Mouse (Mus musculus) embryonic facial prominence, embryonic 14.5 days (tissue): ENCODE data around the gene Htra2. TPM values are rescaled to one million over a fixed set of nuclear protein-coding genes. Genes with fewer than 3 reads are reported as not detected.

Experiments used
- ATAC-seq: fragments of 200-750 bp; cut with Nextera tagmentation; 2 replicates; pipeline ENCODE4 v1.8.0; 2017; ENCODE audit warnings: low read depth, moderate number of reproducible peaks, moderate TSS enrichment
- DNase-seq: peaks from one replicate; pipeline ENCODE4 v3.0.0-alpha.2; 2015; ENCODE audit warnings: low spot score
- H3K27ac ChIP-seq: fragments of 300-500 bp; sonication (generic); replicated peaks from 2 replicates; pipeline ENCODE4 v1.5.1; 2014; ENCODE audit warnings: low read depth, mild to moderate bottlenecking, low read length, moderate library complexity
- H3K27me3 ChIP-seq: fragments of 300-500 bp; sonication (generic); replicated peaks from 2 replicates; pipeline ENCODE4 v1.6.1; 2014; ENCODE audit warnings: low read length; ENCODE audit not compliant: control insufficient read depth, insufficient read depth
- H3K36me3 ChIP-seq: fragments of 300-500 bp; sonication (generic); 2 replicates; pipeline ENCODE4 v1.6.1; 2014; ENCODE audit warnings: low read length, mixed read lengths; ENCODE audit not compliant: control insufficient read depth, insufficient read depth
- H3K4me1 ChIP-seq: fragments of 300-500 bp; sonication (generic); 2 replicates; pipeline ENCODE4 v1.6.1; 2014; ENCODE audit warnings: antibody characterized with exemption, low read length; ENCODE audit not compliant: control insufficient read depth, insufficient read depth
- H3K4me2 ChIP-seq: fragments of 300-500 bp; sonication (generic); 2 replicates; pipeline ENCODE4 v1.6.1; 2014; ENCODE audit warnings: low read depth, mild to moderate bottlenecking, low read length, moderate library complexity, mixed read lengths
- H3K4me3 ChIP-seq: fragments of 300-500 bp; sonication (generic); 2 replicates; pipeline ENCODE4 v1.5.1; 2014; ENCODE audit warnings: low read depth, mild to moderate bottlenecking, low read length
- H3K9ac ChIP-seq: fragments of 300-500 bp; sonication (generic); 2 replicates; pipeline ENCODE4 v1.6.1; 2014; ENCODE audit warnings: low read depth, mild to moderate bottlenecking, low read length, moderate library complexity, mixed read lengths
- H3K9me3 ChIP-seq: fragments of 300-500 bp; sonication (generic); 2 replicates; pipeline ENCODE4 v1.6.1; 2016; ENCODE audit warnings: low read length; ENCODE audit not compliant: control insufficient read depth
- WGBS: fragments of 180-500 bp; shearing (Covaris S2); extraction: QIAGEN DNeasy Blood & Tissue Kit; methylation state at CpG from one replicate; pipeline ENCODE4 v1.1.7; 2014; 5-methylcytosine and 5-hydroxymethylcytosine counted together
- polyA plus RNA-seq: library from polyadenylated mRNA; unstranded; fragments of >200 nt; fragmentation: Nextera tagmentation; extraction: Ambion mirVana; gene quantifications from 2 replicates; pipeline ENCODE4 v1.2.1, GENCODE M21; 2014

Htra2 gene
- polyA plus RNA-seq, result 43.0 and 46.3 TPM in 2 replicates

DNA sequence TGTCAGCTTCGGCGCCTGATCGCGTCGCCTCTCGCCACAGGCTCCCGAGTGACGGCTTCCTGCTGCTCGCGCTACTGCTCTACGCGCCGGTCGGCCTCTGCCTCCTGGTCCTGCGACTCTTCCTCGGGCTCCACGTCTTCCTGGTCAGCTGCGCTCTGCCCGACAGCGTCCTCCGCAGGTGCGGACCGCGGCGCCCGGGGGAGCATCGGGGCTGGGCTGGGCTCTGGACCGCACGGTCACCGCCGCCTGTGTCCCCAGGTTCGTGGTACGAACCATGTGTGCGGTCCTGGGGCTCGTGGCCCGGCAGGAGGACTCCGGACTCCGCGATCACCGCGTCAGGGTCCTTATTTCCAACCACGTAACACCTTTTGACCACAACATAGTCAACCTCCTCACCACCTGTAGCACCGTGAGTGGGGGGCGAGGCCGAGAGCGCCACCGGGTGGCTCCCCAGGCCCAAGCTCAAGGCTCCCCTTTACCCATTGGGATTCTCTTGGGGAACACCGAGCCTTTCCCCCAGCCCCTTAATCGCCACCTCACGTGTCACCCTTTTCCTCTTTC, at the start of gene Htra2:
Gene Htra2 (minus strand): TSS at position 403 of the 561 bp plus-strand sequence.
- peak within 1 kb of the TSS; percentile 92 for H3K9ac ChIP-seq
- WGBS, result under 1% methylated on average over 34 of the region's 50 CpGs
- peak; percentile 16 for ATAC-seq
- no peak for DNase-seq
- H3K36me3 ChIP-seq, result peaks cover 36% of the 10 kb centered on the region
- H3K27ac ChIP-seq, result peak within 1 kb of the TSS; percentile 87
- peak within 1 kb of the TSS; percentile 82 for H3K4me2 ChIP-seq
- no peaks in the 10 kb centered on the region for H3K9me3 ChIP-seq
- H3K4me1 ChIP-seq, result peaks cover 17% of the 10 kb centered on the region
- no peaks in the 10 kb centered on the region for H3K27me3 ChIP-seq
- H3K4me3 ChIP-seq, result peak within 1 kb of the TSS; percentile 94

DNA sequence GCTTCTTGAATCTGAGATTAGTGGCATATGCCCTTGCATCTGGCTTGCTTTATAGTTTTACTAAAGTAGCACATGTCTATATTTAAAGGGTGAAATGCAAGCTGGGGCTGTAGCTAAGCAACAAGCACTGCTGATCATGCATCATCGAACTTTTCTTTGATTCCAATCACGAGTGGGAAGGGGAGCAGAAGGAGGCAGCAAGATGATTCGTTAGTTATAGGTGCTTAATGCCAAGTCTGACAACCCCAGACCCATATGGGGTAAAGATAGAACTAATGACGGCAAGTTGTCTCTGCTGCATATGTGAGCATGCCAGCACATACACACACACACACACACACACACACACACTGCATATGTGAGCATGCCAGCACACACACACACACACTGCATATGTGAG, 49.1 kb upstream of the Htra2 start:
- 0 out of 2 replicates have a peak, but pooled peaks cover 3% of the 10 kb centered on the region for H3K36me3 ChIP-seq
- H3K9ac ChIP-seq, result no peak overlapping the region
- no peak overlapping the region for H3K4me3 ChIP-seq
- no peak overlapping the region for H3K4me2 ChIP-seq
- H3K27ac ChIP-seq, result no peak overlapping the region
- WGBS, result 67% methylated on average over 4 of the region's 4 CpGs
- 0 out of 2 replicates have a peak, but pooled peaks cover 5% of the 10 kb centered on the region for H3K27me3 ChIP-seq
- peaks cover 12% of the 10 kb centered on the region for H3K4me1 ChIP-seq
- DNase-seq (no peak), ATAC-seq (no peak)
- H3K9me3 ChIP-seq, result no peaks in the 10 kb centered on the region

DNA sequence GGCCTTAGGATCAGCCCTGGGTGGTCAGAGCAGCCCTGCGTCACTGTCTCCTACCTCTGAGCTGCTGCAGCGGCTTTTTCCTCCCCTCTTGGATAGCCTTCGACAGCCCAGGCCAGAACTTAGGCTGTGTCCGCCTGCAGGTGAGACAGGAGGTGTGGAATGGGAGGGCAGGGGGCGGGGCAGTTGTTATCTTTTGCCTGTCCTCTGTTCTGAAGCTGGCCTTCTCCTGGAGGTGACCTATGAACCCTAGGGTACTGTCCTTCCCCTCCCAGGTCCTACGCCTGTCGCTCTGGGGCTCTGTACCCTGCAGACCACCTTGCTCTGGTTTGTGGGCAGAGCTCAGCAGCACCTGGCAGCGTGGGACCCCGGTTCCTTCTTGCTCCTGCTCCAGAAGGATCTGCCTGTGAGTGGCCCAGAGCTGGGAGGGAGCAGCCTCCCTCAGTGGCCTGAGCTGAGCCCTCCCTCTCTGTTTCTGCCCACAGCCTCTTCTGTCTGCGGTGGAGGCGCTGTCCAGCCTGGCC, 48.1 kb upstream of the Htra2 start:
- 0 out of 2 replicates have a peak, but pooled peaks cover 5% of the 10 kb centered on the region for H3K27me3 ChIP-seq
- ATAC-seq (no peak), DNase-seq (no peak)
- H3K27ac ChIP-seq, result no peak overlapping the region
- H3K4me1 ChIP-seq, result peaks cover 9% of the 10 kb centered on the region
- H3K9me3 ChIP-seq, result no peaks in the 10 kb centered on the region
- peak overlapping the region; percentile 97 for H3K4me2 ChIP-seq
- H3K9ac ChIP-seq, result peak overlapping the region; percentile 73
- H3K4me3 ChIP-seq, result no peak overlapping the region
- WGBS, result 52% methylated on average over 11 of the region's 11 CpGs
- 0 out of 2 replicates have a peak, but pooled peaks cover 3% of the 10 kb centered on the region for H3K36me3 ChIP-seq

DNA sequence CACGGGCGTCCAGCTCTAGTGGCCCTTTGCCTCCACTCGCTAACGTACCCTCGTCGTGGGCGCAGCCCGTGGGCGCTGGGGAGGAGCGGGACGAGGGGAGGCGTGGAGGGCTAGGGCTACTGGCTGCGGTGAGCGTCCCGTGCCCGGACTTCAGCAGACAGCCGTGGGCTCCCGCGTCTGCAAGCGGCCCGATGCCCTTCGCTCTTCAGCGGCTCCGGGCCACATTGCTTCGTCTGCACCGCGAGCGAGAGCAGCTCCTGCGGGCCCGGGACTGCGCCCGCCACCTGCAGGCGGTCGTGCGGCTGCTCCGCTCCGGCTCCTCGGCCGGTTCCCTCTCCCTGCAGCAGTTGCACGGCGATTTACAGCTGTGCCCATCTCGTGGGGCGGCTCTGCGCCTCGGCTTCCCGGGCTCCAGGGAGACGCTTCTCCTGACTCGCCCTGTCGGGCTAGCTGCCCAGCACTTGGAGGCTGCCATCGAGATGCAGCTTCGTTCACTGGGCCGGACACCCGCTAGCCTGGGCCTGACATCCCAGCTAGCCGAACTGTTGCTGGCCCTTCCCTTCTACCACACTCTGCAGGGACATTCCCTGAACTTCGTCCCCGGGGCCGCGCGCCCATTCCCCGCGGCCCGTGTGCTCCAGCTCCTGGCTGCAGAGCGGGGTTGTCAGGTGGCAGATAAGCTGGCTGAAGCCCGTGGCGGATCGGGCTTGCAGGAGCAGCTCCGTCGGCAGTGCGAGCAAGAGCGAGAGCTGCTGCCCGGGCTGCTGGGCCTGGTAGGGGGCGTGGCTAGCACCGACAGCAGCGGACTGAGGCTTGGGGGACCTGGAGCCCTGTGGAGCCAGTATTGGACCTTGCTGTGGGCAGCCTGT, 46.8 kb upstream of the Htra2 start:
- 0 out of 2 replicates have a peak, but pooled peaks cover 5% of the 10 kb centered on the region for H3K27me3 ChIP-seq
- peak overlapping the region; percentile 73 for H3K4me3 ChIP-seq
- H3K4me2 ChIP-seq, result peak overlapping the region; percentile 97
- H3K27ac ChIP-seq, result peak overlapping the region; percentile 74
- peaks cover 5% of the 10 kb centered on the region; the same call in 1 of the 2 replicates for H3K4me1 ChIP-seq
- DNase-seq, result peak; percentile 79
- H3K9ac ChIP-seq, result peak overlapping the region; percentile 73
- WGBS, result under 1% methylated on average over 58 of the region's 74 CpGs
- ATAC-seq, result peak; percentile 82
- no peaks in the 10 kb centered on the region for H3K9me3 ChIP-seq
- 0 out of 2 replicates have a peak, but pooled peaks cover 3% of the 10 kb centered on the region for H3K36me3 ChIP-seq

DNA sequence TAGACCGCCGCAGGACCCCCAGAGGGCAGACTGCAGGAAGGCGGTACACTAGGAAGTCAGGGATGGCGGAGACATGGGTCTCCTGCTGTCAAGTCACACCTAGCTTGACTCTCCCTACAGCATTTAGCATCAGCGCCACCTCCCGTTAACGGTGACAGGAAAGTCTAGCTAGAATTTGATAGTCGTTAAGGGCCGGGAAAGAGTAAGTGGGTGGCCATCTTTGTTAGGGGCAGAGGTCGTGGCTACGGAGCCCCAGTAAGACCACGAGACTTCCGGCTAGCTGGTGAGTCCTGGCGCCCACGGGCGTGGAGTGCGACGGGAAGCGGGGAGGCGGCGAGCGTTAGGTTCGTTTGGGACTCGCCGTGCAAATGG, 46.2 kb upstream of the Htra2 start, which contains the start of the genes Ccdc142 and Gm42688:
Gene Ccdc142 (plus strand): TSS at position 286 of the 372 bp plus-strand sequence.
Gene Gm42688 (plus strand): TSS at position 302 of the 372 bp plus-strand sequence.
- Histone ChIP-seq H3K9me3 (no peaks in the 10 kb centered on the region), H3K4me2 (peak within 1 kb of the TSS; percentile 97), H3K27me3 (0 out of 2 replicates have a peak, but pooled peaks cover 5% of the 10 kb centered on the region), H3K27ac (peak within 1 kb of the TSS; percentile 74), H3K9ac (peak within 1 kb of the TSS; percentile 73), H3K36me3 (0 out of 2 replicates have a peak, but pooled peaks cover 3% of the 10 kb centered on the region), H3K4me1 (peaks cover 5% of the 10 kb centered on the region; the same call in 1 of the 2 replicates), H3K4me3 (peak within 1 kb of the TSS; percentile 73)
- 2% methylated on average over 11 of the region's 25 CpGs for WGBS
- ATAC-seq (peak; percentile 89), DNase-seq (peak; percentile 94)

DNA sequence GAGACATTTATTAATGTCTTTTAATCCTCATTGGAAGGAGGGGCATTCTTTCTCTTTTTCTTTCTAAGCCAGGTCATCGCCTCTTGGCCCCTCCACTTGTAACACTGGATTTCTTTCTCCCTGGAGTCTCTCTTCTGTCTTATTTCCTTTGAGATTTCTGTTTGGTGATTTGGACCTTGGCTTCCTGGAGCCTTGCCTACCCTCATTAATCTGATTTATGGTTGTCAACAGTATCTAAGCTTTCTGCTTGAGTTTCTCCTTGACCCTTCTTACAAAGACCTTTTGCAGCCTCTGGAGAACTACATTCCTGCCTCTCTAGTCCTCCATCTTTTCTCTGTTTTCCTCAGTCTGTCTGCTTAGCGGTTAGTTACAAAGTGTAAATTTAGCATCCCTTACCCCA, 43.3 kb upstream of the Htra2 start:
- no peaks in the 10 kb centered on the region for H3K36me3 ChIP-seq
- peaks cover 5% of the 10 kb centered on the region; the same call in 1 of the 2 replicates for H3K4me1 ChIP-seq
- 0 out of 2 replicates have a peak, but pooled peaks cover 5% of the 10 kb centered on the region for H3K27me3 ChIP-seq
- 63% methylated on average over 2 of the region's 2 CpGs for WGBS
- no peak overlapping the region for H3K4me3 ChIP-seq
- ATAC-seq (no peak), DNase-seq (no peak)
- no peak overlapping the region for H3K4me2 ChIP-seq
- H3K27ac ChIP-seq, result no peak overlapping the region
- H3K9me3 ChIP-seq, result peaks cover 4% of the 10 kb centered on the region; the same call in 1 of the 2 replicates
- no peak overlapping the region for H3K9ac ChIP-seq

DNA sequence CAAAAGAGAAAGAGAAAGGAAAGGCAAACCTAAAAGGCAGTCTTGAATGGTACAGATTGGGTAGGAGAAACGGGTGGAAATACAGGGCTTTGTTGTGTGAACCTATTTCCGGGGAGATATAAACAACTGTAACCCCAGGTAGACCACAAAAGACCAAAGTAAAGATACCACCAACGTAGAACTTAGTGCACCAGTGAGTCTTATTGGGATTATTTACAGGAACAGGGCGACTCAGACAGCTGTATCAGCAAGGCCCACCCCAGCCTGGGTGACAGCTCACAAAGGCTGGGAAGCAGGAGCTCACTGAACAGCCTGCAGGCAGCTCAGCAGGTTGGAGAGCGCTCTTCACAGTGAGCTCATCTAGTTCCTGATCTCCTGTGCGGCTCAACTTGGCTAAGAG, 40.9 kb upstream of the Htra2 start:
- no peak overlapping the region for H3K9ac ChIP-seq
- DNase-seq, result no peak
- H3K4me2 ChIP-seq, result no peak overlapping the region
- no peak overlapping the region for H3K27ac ChIP-seq
- no peak overlapping the region for H3K4me3 ChIP-seq
- ATAC-seq, result no peak
- no peaks in the 10 kb centered on the region for H3K36me3 ChIP-seq
- H3K27me3 ChIP-seq, result 0 out of 2 replicates have a peak, but pooled peaks cover 5% of the 10 kb centered on the region
- H3K9me3 ChIP-seq, result peaks cover 4% of the 10 kb centered on the region; the same call in 1 of the 2 replicates
- WGBS, result 41% methylated on average over 6 of the region's 6 CpGs
- H3K4me1 ChIP-seq, result no peaks in the 10 kb centered on the region

DNA sequence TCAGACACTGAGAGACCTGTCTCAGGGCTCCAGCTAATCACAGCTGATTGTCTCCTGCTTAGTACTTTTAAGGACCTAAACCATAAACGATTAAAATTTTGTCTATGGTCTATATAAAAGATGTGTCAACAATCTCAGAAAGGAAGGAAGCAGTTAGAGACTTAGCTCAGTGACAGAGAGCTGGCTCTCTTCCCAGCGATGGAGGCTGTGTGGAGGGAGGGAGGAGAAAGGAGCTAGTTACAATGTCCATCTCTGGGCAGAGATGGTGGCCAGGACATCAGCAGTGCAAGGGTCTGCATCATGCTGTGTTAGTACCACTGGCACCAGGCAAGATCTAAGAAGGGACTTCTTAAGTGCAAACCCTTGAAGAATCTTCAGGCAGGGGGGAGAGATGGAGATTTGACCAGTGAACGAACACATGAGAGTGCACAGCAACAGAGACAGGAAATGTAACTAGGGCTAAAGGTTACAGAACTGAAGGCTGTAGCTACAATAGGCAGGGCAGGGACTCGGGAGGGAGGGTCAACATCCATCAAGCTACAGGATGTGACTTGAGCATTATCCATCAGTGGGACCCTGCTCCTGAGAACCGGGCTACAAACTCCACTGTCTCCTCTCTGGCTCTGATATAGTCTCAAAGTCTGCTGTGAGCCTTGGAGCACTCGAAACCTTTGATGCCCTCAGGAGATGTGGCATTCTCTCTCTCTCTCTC, 37.5 kb upstream of the Htra2 start:
- Histone ChIP-seq H3K9ac (no peak overlapping the region), H3K27ac (no peak overlapping the region), H3K36me3 (no peaks in the 10 kb centered on the region), H3K4me3 (no peak overlapping the region), H3K9me3 (peaks cover 4% of the 10 kb centered on the region; the same call in 1 of the 2 replicates), H3K4me2 (no peak overlapping the region), H3K4me1 (peaks cover 3% of the 10 kb centered on the region), H3K27me3 (peaks cover 32% of the 10 kb centered on the region)
- WGBS, result 31% methylated on average over 6 of the region's 6 CpGs
- ATAC-seq (no peak), DNase-seq (no peak)
